Mouse (Mus musculus): ENCODE data around the gene Gtf2b. TPM values are rescaled to one million over a fixed set of nuclear protein-coding genes. Genes with fewer than 3 reads are reported as not detected.

Gene Gtf2b
- polyA plus RNA-seq, 1 experiment from 2014 or later: 112 TPM

DNA sequence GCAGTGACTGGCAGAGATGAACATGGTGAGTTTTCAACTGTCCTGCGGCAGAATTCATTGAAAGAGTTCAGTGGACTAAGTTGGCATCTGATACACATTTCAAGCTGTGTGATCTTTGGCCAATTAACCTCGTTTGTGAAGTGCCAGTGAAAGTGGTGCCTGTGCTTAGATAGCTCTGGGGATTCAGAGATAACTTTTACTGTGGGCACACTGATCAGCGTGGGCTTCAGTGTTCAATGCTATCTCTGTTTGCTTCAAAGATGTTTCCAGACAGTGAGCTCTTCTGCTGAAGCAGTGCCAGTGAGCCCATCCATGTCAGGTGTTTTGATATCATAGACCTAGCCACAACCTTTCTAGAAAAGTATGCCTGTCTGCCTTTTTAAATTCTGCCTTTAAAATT lies 12.4 kb downstream of the Gtf2b start:
- Histone ChIP-seq H3K36me3 (ENCODE audit: control insufficient read depth, insufficient read depth, low read length) (peaks cover 69% of the 10 kb centered on the region), H3K4me2 (ENCODE audit: low read length) (no peak overlapping the region), H3K4me1 (ENCODE audit: control insufficient read depth, insufficient read depth, low read length) (no peaks in the 10 kb centered on the region), H3K27me3 (replicated peaks; ENCODE audit: control insufficient read depth, insufficient read depth, low read length) (no peaks in the 10 kb centered on the region), H3K27ac (ENCODE audit: low read depth, low read length) (no peak overlapping the region), H3K9ac (ENCODE audit: low read length) (no peak overlapping the region), H3K9me3 (replicated peaks; ENCODE audit: control insufficient read depth, low read length) (no peaks in the 10 kb centered on the region), H3K4me3 (ENCODE audit: low read depth, low read length) (no peak overlapping the region)
- DNase-seq (ENCODE audit: low spot score) (no peak), ATAC-seq (no peak)
- WGBS: 72% methylated on average over 3 of the region's 3 CpGs

DNA sequence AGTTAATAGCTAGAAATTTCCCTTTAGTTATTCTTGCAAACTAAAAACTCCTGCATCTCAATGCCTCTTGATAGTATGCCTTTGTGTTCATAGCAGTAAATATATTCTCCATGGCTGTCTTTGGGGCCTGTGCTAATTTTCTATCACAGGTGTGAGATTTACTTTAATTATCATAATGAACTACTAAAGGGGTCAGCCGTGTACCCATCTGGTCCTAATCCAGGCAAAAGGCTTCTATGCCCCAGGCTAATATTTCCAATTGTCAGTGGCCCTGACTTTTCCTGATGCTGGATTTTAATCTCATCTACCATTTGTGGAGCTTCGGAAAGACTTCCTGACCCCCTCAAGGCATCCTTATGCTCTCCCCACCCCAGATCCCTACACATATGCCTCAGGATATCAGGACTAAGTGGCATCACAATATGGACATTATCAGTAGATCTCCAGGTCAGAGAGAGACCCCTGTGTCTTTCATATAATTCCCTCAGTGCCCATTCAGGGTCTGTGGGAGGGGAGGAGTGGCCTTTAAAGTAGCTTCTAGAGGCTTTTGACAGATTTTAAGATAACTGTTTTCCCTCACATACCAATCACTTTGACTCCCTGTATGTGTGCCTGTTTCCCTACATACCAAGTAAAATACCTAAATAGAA lies 21.7 kb downstream of the Gtf2b start:
- WGBS: 71% methylated on average over 2 of the region's 2 CpGs
- Histone ChIP-seq H3K27me3 (replicated peaks; ENCODE audit: control insufficient read depth, insufficient read depth, low read length) (no peaks in the 10 kb centered on the region), H3K4me1 (ENCODE audit: control insufficient read depth, insufficient read depth, low read length) (no peaks in the 10 kb centered on the region), H3K27ac (ENCODE audit: low read depth, low read length) (no peak overlapping the region), H3K9me3 (replicated peaks; ENCODE audit: control insufficient read depth, low read length) (no peaks in the 10 kb centered on the region), H3K4me2 (ENCODE audit: low read length) (no peak overlapping the region), H3K4me3 (ENCODE audit: low read depth, low read length) (no peak overlapping the region), H3K36me3 (ENCODE audit: control insufficient read depth, insufficient read depth, low read length) (peaks cover 51% of the 10 kb centered on the region), H3K9ac (ENCODE audit: low read length) (no peak overlapping the region)
- no peak for ATAC-seq
- no peak for DNase-seq (ENCODE audit: low spot score)

GRCm38 (mm10) chr3:142795587-142795986 lies 30.7 kb downstream of the Gtf2b start:
- no peak overlapping the region for H3K27ac ChIP-seq (ENCODE audit: low read depth, low read length)
- H3K4me3 ChIP-seq (ENCODE audit: low read depth, low read length): no peak overlapping the region
- H3K4me1 ChIP-seq (ENCODE audit: control insufficient read depth, insufficient read depth, low read length): no peaks in the 10 kb centered on the region
- no peak overlapping the region for H3K4me2 ChIP-seq (ENCODE audit: low read length)
- no peak for ATAC-seq
- H3K27me3 ChIP-seq (replicated peaks; ENCODE audit: control insufficient read depth, insufficient read depth, low read length): no peaks in the 10 kb centered on the region
- peaks cover 67% of the 10 kb centered on the region for H3K36me3 ChIP-seq (ENCODE audit: control insufficient read depth, insufficient read depth, low read length)
- no peak overlapping the region for H3K9ac ChIP-seq (ENCODE audit: low read length)
- DNase-seq (ENCODE audit: low spot score): no peak
- H3K9me3 ChIP-seq (replicated peaks; ENCODE audit: control insufficient read depth, low read length): no peaks in the 10 kb centered on the region
- 100% methylated on average over 3 of the region's 3 CpGs for WGBS

DNA sequence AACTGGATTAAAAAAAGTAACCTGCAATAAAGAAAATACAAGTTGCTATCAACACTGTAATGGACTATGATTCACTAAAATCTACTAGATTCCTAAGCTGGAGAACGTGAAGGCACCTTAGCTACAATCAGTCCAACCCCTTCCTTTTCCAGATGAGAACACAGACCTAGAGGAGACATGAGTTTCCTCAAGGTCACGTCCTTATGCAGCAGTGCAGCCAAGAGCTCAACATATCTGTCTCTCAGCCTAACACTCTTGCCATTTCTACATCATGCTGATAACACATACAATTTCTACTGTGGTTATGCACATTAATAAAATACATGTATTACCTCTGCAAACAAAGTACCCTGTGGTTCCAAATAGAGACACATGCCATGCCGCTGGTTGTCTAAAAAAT lies 46.7 kb downstream of the Gtf2b start:
- WGBS: 92% methylated on average over 3 of the region's 3 CpGs
- no peak for DNase-seq (ENCODE audit: low spot score)
- H3K9ac ChIP-seq (ENCODE audit: low read length): no peak overlapping the region

DNA sequence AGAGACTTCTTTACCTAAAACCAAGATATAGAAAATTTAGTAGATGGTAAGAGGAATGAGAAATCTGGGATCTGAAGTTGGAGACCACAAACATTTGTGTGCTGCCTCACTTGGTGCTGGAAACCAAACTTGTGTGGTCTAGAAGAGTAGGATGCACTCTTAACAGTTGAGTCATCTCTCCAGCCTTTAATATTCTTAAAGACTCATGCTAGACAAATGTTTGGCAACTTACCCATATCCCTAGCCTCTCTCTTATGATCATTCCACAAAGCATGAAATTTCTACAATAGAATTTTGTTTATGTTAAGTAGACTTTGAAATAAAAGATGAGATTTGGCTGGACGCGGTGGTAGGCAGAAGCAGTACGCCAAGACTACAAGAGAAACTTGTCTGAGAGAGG lies 52.7 kb downstream of the Gtf2b start:
- no peak for DNase-seq (ENCODE audit: low spot score)
- H3K9me3 ChIP-seq (replicated peaks; ENCODE audit: control insufficient read depth, low read length): no peaks in the 10 kb centered on the region
- H3K27me3 ChIP-seq (replicated peaks; ENCODE audit: control insufficient read depth, insufficient read depth, low read length): no peaks in the 10 kb centered on the region

More for the DNA sequence above, 46.7 kb downstream of the Gtf2b start:
- Histone ChIP-seq H3K4me1 (ENCODE audit: control insufficient read depth, insufficient read depth, low read length) (no peaks in the 10 kb centered on the region), H3K27ac (ENCODE audit: low read depth, low read length) (no peak overlapping the region), H3K27me3 (replicated peaks; ENCODE audit: control insufficient read depth, insufficient read depth, low read length) (no peaks in the 10 kb centered on the region), H3K4me2 (ENCODE audit: low read length) (no peak overlapping the region), H3K4me3 (ENCODE audit: low read depth, low read length) (no peak overlapping the region), H3K36me3 (ENCODE audit: control insufficient read depth, insufficient read depth, low read length) (peaks cover 28% of the 10 kb centered on the region), H3K9me3 (replicated peaks; ENCODE audit: control insufficient read depth, low read length) (no peaks in the 10 kb centered on the region)
- ATAC-seq: no peak

DNA sequence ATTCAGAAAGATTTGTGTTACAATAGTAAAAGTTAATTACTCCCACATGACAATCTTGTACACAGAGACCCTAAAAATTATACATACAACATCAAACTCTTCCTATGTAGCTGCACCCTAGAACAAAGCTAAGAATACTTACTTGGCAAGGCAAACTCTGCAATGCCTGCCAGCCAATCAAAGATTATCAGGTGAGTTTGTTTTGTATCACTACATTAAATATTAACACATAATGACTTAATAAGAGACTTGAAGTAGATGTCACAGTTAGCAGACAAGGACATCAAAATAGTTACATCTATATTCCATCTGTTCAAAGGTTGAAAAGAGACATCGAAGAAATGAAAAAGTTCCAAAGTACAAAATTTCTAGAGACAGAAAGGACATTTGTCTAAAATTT lies 58.8 kb downstream of the Gtf2b start:
- H3K4me3 ChIP-seq (ENCODE audit: low read depth, low read length): no peak overlapping the region
- WGBS: 91% methylated on average over 1 of the region's 1 CpGs
- ATAC-seq (no peak), DNase-seq (ENCODE audit: low spot score) (no peak)
- no peaks in the 10 kb centered on the region for H3K4me1 ChIP-seq (ENCODE audit: control insufficient read depth, insufficient read depth, low read length)
- no peak overlapping the region for H3K27ac ChIP-seq (ENCODE audit: low read depth, low read length)
- no peak overlapping the region for H3K4me2 ChIP-seq (ENCODE audit: low read length)
- H3K9ac ChIP-seq (ENCODE audit: low read length): no peak overlapping the region
- H3K9me3 ChIP-seq (replicated peaks; ENCODE audit: control insufficient read depth, low read length): no peaks in the 10 kb centered on the region
- no peaks in the 10 kb centered on the region for H3K27me3 ChIP-seq (replicated peaks; ENCODE audit: control insufficient read depth, insufficient read depth, low read length)
- H3K36me3 ChIP-seq (ENCODE audit: control insufficient read depth, insufficient read depth, low read length): peaks cover 15% of the 10 kb centered on the region

More for the DNA sequence above, 52.7 kb downstream of the Gtf2b start:
- Histone ChIP-seq H3K4me3 (ENCODE audit: low read depth, low read length) (no peak overlapping the region), H3K4me2 (ENCODE audit: low read length) (no peak overlapping the region), H3K36me3 (ENCODE audit: control insufficient read depth, insufficient read depth, low read length) (peaks cover 10% of the 10 kb centered on the region), H3K27ac (ENCODE audit: low read depth, low read length) (no peak overlapping the region), H3K4me1 (ENCODE audit: control insufficient read depth, insufficient read depth, low read length) (no peaks in the 10 kb centered on the region), H3K9ac (ENCODE audit: low read length) (no peak overlapping the region)
- WGBS: 98% methylated on average over 3 of the region's 3 CpGs
- no peak for ATAC-seq

GRCm38 (mm10) chr3:142826449-142827146 lies 61.8 kb downstream of the Gtf2b start:
- DNase-seq (ENCODE audit: low spot score): no peak
- no peak for ATAC-seq
- H3K9ac ChIP-seq (ENCODE audit: low read length): no peak overlapping the region
- 86% methylated on average over 4 of the region's 4 CpGs for WGBS
- no peak overlapping the region for H3K4me2 ChIP-seq (ENCODE audit: low read length)
- H3K4me3 ChIP-seq (ENCODE audit: low read depth, low read length): no peak overlapping the region
- H3K9me3 ChIP-seq (replicated peaks; ENCODE audit: control insufficient read depth, low read length): no peaks in the 10 kb centered on the region
- no peaks in the 10 kb centered on the region for H3K4me1 ChIP-seq (ENCODE audit: control insufficient read depth, insufficient read depth, low read length)
- peaks cover 14% of the 10 kb centered on the region for H3K36me3 ChIP-seq (ENCODE audit: control insufficient read depth, insufficient read depth, low read length)
- no peak overlapping the region; the same call in 1 of the 2 replicates for H3K27ac ChIP-seq (ENCODE audit: low read depth, low read length)
- no peaks in the 10 kb centered on the region for H3K27me3 ChIP-seq (replicated peaks; ENCODE audit: control insufficient read depth, insufficient read depth, low read length)

- no peak overlapping the region for H3K27ac ChIP-seq (ENCODE audit: low read depth, low read length)
- no peak overlapping the region for H3K4me3 ChIP-seq (ENCODE audit: low read depth, low read length)
- no peak overlapping the region for H3K4me2 ChIP-seq (ENCODE audit: low read length)
- no peaks in the 10 kb centered on the region for H3K27me3 ChIP-seq (replicated peaks; ENCODE audit: control insufficient read depth, insufficient read depth, low read length)
- peaks cover 15% of the 10 kb centered on the region for H3K36me3 ChIP-seq (ENCODE audit: control insufficient read depth, insufficient read depth, low read length)
- WGBS: 89% methylated on average over 3 of the region's 3 CpGs
- ATAC-seq (no peak), DNase-seq (ENCODE audit: low spot score) (no peak)
- no peak overlapping the region for H3K9ac ChIP-seq (ENCODE audit: low read length)
- no peaks in the 10 kb centered on the region for H3K9me3 ChIP-seq (replicated peaks; ENCODE audit: control insufficient read depth, low read length)
- H3K4me1 ChIP-seq (ENCODE audit: control insufficient read depth, insufficient read depth, low read length): no peaks in the 10 kb centered on the region
Measured at GRCm38 (mm10) chr3:142832910-142833309, 68.1 kb downstream of the Gtf2b start.

Data from forebrain, embryonic 14.5 days (tissue).